Mouse (Mus musculus) retina, embryonic 14.5 days (tissue): ENCODE measurements around the gene Ube2g2.

Experiments used
- DNase-seq: peaks from one replicate; pipeline ENCODE4 v3.0.0-alpha.2; 2015; ENCODE audit warnings: low spot score

The Ube2g2 gene

DNA sequence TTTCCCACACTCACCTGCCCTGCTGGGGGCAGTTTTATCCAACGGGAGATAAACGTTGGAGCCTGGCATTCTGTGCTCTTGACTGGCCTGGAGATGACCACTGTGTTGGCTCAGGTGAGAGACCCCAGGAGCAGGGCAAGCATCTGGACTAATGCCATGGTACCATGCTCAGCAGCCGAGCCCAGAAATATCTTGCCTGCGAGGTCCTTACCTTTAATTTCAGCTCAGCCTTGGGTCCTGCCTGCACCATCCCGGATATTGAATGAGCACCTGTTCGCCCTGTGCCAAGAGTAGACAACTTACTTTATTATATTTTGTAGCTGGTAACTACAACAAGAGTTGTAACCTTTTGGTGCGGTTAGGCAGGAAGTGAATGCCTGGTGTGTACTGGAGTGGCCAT is 15.2 kb upstream of the Ube2g2 start:
- DNase-seq, result no peak

DNA sequence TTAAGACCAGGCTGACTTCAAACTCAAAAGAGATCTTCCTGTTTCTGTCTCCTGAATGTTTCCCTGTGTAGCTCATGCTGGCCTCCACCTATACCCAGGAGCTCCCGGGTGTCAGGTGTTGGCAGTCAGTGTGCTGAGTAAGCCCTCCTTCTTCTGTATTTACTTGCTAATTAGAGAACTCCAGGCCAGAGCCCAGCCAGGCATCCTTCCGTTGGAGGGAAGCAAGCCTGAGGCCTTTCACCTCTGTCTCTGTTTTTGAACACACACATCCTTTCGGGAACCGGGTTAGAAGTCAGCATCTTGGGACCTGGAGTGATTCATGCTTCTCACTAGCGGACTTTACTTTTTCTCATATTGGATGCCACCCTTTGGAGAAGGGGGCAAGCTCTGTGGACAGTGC is 14.6 kb upstream of the Ube2g2 start:
- no peak for DNase-seq

DNA sequence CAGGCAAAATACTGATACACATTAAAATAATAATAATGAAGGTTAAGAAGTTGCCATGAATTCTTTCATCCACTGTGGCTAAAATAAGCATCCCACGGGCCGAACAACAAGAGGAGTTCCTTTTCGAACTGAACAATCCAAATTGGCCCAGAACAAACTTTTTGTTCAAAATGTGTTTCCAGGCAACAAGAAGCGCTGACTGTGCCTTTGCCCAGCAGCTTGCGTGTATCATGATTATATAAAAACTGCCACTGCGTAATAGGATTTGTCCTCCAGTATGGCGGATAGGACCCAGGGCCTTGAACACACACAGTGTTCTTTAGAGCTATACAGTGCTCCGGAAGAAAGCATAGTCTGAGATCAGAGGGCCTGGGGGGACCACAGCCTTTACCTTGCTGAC is 13.5 kb upstream of the Ube2g2 start:
- DNase-seq, result no peak

DNA sequence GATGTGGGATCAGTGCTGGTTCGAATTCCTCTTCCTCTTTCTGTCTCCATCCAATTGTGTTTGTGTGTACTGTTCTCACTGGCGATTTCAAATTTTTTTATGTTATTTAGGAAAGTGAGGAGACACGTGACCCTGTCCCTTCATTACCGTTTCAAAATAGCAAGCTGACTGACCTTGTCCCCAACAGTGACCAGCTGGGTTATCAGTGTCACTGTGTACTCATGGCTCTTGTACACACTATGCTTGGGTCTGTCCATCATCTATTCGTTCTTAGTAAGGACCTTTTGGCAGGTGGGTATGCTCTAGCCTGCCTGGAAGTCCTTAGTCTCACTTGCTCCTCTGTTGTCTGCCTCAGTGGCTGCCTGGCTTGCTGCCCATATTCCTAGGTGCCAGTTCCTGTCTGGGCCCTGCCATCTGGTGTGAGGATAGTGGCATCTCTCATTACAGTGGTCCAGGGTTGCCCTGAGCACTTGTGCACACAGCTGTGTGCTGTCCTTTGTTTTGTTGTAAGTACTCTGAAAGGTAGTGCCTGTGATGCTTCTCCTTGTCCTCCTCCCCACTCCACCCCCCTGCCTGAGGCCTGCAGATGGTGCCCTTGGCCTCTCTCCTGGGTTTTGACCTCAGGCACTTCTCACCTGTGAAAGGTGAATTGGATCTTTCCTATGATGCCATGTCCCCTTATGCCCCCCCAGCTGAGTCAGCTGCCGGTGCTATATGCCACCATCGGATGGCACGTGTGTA is 11.7 kb upstream of the Ube2g2 start:
- no peak for DNase-seq

DNA sequence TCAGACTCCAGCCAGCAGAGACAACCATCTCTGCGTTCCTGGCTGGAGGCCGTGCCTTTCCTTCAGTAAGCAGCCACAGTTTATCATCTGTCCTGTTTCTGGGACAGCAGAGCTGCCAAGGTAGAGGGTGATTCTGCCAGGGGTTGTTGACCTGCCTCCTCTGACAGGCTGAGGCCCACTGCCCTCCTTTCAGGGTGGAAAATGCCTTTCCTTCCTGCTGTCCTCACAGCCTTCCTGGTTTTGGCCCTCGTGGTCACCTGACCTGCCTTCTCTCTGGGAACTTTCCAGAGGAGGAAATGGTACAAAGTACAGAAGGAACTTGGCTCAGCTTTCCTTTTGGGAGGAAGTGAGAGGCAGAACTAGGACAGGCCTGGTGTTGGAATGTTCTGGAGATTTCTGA is 8.7 kb upstream of the Ube2g2 start:
- DNase-seq, result no peak

DNA sequence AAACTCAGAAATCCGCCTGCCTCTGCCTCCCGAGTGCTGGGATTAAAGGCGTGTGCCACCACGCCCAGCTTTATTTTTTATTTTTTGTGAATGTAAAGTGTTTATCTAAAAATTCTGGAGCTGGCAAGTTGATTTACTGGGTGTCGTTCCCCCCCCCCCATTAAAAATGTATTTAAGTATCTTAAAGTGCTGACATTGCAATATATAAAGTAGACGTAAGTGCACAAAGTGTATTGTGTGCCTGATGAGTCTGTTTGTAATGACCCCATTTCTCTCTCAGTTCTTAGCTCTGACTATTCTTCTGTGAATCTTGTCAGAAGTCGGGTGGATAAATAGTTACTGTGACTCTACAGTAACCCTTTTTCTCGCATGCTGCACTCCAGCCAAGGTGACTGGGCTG is 6.4 kb upstream of the Ube2g2 start:
- DNase-seq, result no peak

DNA sequence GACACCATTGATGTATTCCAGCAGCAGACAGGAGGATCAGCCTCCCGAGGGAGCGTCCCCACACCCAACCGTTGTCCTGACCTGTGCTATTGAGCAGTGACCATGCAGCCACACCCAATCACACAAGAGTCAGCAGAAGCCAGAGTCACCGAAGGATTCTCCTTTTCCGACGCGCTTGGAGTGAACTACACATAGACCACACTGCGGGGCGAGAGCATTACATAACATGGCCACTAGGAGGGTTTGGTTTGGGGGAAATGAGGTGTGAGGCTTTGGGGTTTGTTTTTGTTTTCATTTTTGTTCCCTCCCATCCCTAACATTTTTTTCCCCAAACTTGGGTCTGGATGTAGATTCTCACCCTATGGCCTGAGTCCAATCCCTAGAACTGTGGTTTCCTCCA is 5.9 kb upstream of the Ube2g2 start:
- DNase-seq, result no peak

DNA sequence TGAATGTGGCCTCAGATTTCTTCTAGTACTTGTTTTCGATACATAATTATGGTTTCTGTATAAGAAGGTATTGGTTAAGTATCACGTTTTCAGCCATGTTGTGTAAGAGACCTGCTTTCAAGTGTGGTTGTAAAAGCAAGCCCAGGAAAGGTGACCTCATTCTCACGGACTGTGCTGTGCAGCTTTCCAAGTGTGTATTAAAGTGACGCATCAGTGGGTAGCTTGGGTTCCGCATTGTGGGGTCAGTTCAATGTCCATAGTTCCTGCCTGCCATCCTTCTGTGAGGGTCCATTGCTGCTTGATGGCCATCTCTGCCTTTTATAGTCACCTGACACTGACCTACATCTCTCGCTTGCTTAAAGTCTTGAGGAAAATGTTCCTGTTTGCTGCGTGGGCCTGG is 5.1 kb upstream of the Ube2g2 start:
- no peak for DNase-seq

DNA sequence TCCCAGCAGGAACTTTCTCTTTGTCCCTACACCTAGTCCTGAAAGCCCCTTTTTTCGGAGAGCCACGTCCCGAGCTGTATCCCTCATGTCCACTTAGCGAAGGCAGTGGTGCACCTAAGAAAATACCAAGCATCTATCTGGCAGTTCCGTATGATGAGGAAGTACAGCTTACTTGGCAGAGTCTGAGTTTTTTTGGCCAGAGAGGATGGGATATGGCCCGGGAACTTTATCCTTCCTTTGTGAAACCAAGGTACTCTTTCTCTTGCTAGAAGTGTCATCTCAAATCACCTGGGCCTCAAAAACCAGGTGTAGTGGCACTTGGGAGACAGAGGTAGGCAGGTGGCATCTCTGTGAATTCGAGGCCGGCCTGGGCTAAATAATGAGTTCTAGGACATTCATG is 529 bp upstream of the Ube2g2 start:
- no peak for DNase-seq

DNA sequence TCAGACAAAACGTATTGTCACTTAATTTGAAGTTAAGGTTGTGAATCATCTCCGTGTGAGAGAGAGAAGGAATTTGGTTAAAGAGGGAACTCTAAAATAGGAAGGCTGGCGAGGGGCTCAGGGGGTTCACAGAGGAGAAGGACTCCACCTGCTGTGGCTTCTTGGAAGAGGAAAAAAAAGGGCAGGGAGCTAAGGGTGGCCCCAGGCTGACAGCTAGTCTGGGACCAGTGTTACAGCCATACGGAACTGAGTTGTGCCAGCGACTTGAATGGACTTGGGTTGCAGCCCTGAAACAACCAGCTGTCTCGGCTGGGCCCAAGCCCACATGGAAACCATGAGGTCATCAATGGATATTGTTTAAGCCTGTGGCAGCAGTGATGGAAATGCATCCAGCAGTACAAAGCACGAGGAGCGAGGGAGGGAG is 1.0 kb downstream of the Ube2g2 start:
- DNase-seq, result peak; percentile 20

DNA sequence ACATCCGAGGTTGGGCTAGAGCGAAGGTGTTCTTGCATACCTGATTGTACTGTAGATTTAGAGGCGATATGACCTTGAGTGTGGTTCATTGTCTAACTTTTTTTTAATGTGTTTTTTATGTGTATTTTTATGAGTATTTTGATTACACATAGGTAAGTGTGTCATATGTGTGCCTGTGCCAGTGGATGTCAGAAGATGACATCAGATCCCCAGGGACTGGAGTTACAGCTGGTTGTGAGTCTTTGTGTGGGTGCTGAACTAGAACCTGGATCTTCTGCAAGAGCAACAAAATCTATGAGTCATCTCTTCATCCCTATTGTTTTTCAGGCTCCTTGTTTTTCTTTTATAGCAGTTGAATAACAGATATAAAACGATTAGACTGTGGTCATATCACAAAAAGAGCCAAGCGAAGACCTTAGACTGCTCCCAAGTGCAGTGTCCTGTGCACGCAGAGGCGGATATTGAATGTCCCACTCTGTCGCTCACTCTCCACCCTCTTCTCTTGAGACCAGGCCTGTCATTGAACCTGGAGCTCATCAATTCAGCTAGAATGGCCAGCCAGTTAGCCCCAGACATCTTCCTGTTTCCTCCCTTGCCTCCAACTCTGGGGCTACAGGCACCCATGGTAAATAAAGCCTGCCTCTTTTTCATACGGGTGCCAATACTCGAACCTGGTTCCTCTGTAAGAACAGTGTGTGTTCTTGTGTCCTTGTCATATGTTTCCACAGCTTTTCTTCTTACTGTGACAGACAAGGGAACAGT is 1.7 kb downstream of the Ube2g2 start:
- DNase-seq, result no peak

DNA sequence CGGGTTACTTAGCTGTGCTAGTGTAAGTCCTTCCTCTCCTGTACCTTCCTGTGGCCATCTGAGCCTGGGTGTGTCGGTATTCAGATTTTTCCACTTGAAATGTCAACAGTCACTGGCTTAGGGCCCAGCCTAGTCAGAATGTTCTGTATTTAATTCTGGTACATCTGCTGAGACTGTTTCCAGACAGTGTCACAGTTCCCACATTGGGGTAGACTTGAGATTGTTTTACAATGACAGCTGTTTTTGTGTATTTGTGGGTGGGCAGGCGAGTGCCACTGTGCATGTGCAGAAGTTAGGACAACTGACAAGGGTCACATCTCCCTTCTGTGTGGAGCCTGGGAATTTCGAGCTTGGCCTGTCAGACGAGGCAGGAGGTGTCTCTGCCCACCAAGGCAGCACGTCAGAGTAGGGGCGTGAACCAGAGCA is 2.5 kb downstream of the Ube2g2 start:
- no peak for DNase-seq

DNA sequence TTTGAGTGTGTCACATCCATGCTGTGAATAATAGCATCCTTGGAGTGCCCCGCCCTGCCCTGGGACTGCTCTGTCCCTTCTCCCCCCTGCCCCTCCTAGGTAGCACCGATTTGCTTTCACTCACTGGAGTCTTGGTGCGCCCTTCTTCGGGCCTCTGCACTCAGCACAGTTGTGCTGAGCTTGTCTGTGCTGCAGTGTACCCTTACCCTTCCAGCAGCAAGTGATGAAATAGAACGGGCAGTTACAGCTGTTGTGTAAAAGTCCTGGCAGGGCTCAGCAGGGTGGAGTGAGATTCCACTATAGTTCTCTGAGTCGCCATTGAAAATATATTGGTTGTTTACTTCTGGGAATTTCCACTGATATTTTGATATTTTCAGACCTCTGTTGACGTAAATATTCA is 4.0 kb downstream of the Ube2g2 start:
- no peak for DNase-seq

DNA sequence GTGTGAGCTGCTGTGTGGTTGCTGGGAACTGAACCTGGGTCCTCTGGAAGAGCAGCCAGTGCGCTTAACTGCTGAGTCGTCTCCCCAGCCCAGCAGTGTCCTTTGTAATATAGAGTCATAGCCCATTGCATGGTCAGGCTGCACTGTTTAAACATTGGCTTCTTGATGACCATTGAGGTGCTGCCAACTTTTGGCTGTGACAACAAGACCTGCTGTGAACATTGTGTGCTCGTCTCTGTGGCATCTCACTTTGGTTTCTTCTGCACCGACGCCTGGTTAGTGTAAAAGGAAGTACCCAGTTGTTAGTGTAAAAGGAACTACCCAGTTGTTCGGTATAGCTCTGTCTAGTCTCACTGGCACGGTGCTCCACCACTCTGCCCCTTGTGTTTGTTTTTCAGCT is 4.5 kb downstream of the Ube2g2 start:
- no peak for DNase-seq

DNA sequence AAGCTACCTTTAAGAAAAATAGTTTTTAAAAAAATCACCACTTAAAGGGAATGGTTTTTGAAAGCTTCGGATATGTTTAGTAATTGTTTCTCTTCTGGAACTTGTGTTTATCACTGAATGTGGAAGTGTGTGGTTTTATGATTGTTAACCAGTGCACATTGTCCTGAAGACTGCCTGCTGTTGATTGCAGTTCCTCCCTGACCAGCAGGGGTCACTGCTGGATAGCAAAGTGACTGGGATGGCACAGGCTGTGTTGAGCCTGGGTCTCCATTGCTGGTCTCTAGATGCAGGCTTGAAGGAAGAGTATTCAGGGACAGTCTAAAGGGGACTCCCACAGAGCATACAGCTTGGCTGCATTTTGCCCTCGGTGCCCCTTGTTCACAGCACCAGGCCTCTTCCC is 5.4 kb downstream of the Ube2g2 start:
- DNase-seq, result peak; percentile 87

DNA sequence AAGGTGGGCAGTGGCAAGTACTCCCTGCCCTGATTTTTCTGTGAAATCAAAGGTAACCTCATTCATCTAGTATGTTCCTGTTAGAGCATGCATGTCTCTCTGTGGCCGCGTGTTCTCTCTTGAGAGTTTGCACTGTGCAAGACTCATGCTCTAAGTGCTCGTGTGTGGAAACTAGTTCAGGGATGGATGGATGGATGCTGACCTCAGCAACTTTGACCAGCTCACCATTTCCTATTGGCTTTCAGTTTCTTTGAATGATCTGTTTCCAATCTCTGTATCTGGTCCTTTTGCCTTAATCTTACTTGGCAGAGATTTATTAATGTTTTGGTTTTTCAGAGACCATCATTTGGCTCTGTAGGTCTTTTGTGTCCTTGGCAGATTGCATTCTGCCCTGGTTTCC is 7.1 kb downstream of the Ube2g2 start:
- no peak for DNase-seq

DNA sequence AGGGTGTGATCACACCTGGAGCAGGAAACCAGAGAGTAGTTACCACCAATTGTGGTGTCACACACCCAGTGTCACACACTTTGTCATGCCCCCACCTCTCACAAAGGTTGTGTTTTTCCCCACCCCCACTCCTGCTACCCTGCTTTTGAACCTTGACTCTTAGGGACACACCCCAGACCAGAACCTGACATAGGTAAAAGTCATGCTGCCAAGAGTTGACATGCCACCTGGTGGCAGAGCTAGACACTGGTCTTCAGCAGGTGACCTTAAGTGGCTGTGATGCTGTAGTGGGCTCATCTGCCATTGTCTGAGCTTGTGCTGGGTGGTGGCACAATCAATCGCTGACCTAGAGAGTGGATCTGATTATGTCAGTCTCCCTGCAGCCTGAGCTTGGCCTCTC is 7.9 kb downstream of the Ube2g2 start:
- DNase-seq, result no peak

DNA sequence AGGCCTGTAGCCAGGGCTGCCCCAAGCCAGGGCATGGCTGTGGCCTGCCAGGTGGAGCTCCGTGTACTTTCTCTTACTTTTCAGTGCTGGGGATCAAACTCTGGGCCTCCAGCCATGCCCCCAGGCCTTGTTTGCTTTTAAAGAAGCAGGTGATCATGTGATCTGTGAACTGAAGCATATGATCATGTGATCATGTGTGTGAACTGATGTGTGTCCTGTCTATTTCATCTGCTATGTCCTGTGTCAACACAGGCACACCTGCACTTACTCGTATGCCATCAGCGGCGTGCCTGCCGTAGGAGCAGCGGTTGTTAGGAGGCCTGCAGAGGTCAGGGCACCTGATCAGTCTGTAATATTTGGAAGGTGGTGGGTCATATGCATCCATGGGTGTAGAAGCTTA is 11.9 kb downstream of the Ube2g2 start:
- DNase-seq, result no peak

DNA sequence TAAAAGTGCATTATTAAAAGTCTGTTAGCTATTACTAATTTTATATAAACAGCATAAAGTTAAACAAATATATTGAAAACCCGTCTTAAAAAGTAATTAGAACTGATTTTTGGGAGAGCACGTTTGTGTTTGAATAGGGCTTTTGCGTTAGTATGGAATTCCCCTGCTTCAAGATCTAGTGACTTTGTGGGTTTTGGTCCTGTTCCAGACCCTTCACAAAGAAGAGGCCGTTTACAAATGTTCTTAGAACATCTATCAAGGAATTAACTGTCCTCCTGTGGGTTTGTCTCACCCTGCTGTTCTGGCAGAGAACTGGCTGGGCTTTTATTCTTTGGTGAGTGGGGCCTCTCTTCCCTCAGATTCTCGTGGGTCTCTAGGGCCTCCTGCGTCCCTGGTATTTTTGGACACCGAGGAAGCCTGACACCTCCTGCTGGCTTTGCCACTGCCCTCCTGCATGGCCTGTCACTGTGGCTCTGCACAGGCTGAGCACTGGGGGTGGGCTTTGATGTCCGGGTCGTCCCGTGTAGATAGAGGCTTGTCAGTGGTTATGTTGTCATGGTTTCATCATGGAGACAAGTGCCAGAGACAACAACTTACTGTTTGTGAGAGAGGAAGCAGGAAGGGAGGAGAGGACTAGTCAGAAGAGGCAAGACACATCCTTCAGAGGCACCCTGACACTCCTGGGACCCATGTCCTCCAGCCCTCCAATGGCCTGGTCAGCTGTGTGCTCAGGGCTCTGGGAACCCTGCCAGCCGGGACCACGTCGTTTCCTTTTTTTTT is 12.6 kb downstream of the Ube2g2 start:
- no peak for DNase-seq

DNA sequence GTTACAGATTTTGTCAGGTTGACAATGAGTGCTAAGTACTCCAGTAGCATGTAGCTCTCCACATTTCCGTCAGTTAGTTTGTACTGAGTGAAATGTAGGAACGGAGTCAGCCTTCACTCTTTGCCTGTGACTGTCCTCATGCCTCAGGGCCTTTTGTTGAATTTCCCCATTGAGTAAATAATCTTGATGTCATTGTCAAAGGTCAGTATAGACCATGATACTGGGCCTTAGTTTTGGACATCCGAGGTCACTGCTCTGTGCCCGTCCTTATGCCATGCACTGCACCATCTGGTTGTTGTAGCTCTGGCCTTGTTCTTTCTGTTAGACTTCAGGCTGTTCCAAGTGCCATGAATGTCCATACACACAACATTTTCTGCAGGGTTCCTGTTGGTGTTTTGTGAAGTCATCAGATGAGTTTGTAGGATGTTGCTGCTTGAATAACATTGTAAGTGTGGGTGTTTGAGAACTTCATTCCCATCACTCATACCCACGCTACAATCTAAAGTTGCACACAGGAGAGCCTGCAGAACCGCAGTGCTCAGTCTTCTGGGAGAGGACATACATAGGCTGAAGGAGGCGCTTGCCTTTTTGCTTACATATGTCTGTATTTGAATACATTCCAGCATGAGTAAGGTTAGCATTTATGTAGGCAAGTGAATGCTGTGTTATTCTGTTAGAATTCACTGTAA is 14.3 kb downstream of the Ube2g2 start:
- no peak for DNase-seq

DNA sequence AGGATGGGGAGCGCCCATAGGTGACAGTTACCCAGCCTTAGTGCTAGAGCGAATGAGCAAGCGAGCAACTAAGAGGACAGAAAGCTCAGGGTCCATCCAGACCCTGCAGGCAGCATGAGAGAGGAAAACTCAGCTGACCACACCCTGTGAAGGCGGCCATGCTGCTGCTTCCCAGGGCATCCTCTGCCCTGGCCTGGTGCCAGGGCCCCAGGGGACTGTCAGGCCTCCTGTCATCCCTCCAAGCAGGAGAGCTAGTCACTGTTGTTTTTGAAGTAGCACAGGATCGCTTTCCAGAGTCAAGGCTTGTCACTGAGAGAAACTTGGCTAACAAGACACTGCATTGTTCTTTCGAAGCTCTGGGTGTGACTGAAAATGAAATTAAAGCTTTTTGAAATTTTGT is 16.9 kb downstream of the Ube2g2 start:
- no peak for DNase-seq

DNA sequence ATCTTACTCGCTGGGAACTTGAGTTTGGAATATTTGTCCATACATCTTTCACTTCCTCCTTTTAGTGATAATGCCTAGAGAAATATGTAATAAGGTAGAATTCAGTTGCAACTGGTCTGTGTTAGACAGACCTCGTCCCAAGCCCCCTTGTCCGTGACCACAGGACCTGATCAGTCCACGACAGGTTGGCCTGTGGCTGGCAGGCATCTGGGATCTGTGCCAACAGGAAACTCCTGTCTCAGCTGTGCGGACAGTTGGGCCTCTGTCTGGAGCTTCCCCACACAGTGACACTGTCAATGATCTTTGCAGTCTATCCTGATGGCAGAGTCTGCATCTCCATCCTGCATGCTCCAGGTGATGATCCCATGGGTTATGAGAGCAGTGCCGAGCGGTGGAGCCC is 21.1 kb downstream of the Ube2g2 start:
- DNase-seq, result no peak
